Mouse (Mus musculus) adrenal gland (tissue): Measurements from ENCODE around the gene Pdzd11.

Experiments used
- intact Hi-C: fragments of 180-260 bp; cut with DNase I; formaldehyde crosslinking; loops from one replicate; pipeline ENCODE4 v1.15.1; 2025
- long read RNA-seq, 2 experiments: library from polyadenylated mRNA; unstranded; transcript quantifications; one replicate each; pipeline ENCODE4 v2.0.0; 2020; ENCODE audit warnings: borderline replicate concordance in 1 of 2; ENCODE audit not compliant: insufficient replicate concordance in 1 of 2

Pdzd11 gene
- long read RNA-seq, experiment 1, transcript Pdzd11-202 (7 exons, 1,041 nt), result major isoform, 33 of 65 reads
- long read RNA-seq, experiment 1, transcript Pdzd11-201 (7 exons, 1,626 nt), result minor isoform, 26 of 65 reads
- long read RNA-seq, experiment 1, partial matches to known transcripts, result 1 of 65 reads
- long read RNA-seq, experiment 1, other reads (novel, unspliced or antisense), result 2 of 65 reads
- long read RNA-seq, experiment 2, transcript Pdzd11-202 (7 exons, 1,041 nt), result major isoform, 51 of 98 reads
- long read RNA-seq, experiment 2, transcript Pdzd11-201 (7 exons, 1,626 nt), result minor isoform, 35 of 98 reads
- long read RNA-seq, experiment 2, partial matches to known transcripts, result 6 of 98 reads
- long read RNA-seq, experiment 2, other reads (novel, unspliced or antisense), result 3 of 98 reads

GRCm38 (mm10) chrX:100625802-100626793, at the start of gene Pdzd11:
TSS of gene Pdzd11 (minus strand) at chrX:100626568.
- intact Hi-C loops, result no loop called here

- intact Hi-C loops, result no loop called here
Measured at GRCm38 (mm10) chrX:100664825-100665224, 38.5 kb upstream of the Pdzd11 start.

GRCm38 (mm10) chrX:100652848-100653247, 26.5 kb upstream of the Pdzd11 start:
- intact Hi-C loops, result loop anchor here (10.0 kb wide), 1 partner anchor 82 kb away; no protein-coding TSS in a partner anchor

GRCm38 (mm10) chrX:100638477-100638876, 12.1 kb upstream of the Pdzd11 start:
- intact Hi-C loops, result no loop called here

GRCm38 (mm10) chrX:100629076-100629475, 2.7 kb upstream of the Pdzd11 start:
- intact Hi-C loops, result no loop called here

- intact Hi-C loops, result no loop called here
Measured at GRCm38 (mm10) chrX:100625546-100625801, 894 bp downstream of the Pdzd11 start, which contains the start of gene Kif4. TSS of gene Kif4 (plus strand) at chrX:100625737.

GRCm38 (mm10) chrX:100625146-100625545, 1.2 kb downstream of the Pdzd11 start:
- intact Hi-C loops, result no loop called here

GRCm38 (mm10) chrX:100624242-100624641, 2.1 kb downstream of the Pdzd11 start:
- intact Hi-C loops, result no loop called here

GRCm38 (mm10) chrX:100621366-100621765, 5.0 kb downstream of the Pdzd11 start:
- intact Hi-C loops, result no loop called here

- intact Hi-C loops, result no loop called here
Measured at GRCm38 (mm10) chrX:100618488-100618887, 7.9 kb downstream of the Pdzd11 start.

- intact Hi-C loops, result no loop called here
Measured at GRCm38 (mm10) chrX:100605314-100605713, 21.1 kb downstream of the Pdzd11 start, which contains the start of gene Arr3. TSS of gene Arr3 (plus strand) at chrX:100605497.

- intact Hi-C loops, result no loop called here
Measured at GRCm38 (mm10) chrX:100599755-100600154, 26.6 kb downstream of the Pdzd11 start.

- intact Hi-C loops, result no loop called here
Measured at GRCm38 (mm10) chrX:100597439-100597838, 28.9 kb downstream of the Pdzd11 start.

GRCm38 (mm10) chrX:100594791-100595190, 31.6 kb downstream of the Pdzd11 start, which contains the start of gene P2ry4:
TSS of gene P2ry4 (minus strand) at chrX:100594869.
- intact Hi-C loops, result no loop called here
